Mouse (Mus musculus) neural tube, embryonic 11.5 days (tissue): ENCODE measurements around the gene Manbal. TPM values are rescaled to one million over a fixed set of nuclear protein-coding genes. Genes with fewer than 3 reads are reported as not detected.
A peak's percentile ranks its signal among the peaks of the same experiment; 100 is the strongest.

Experiments
- ATAC-seq: fragments of 200-750 bp; cut with Nextera tagmentation; 2 replicates; pipeline ENCODE4 v1.8.0; 2017; ENCODE audit warnings: moderate number of reproducible peaks, mild to moderate bottlenecking, moderate TSS enrichment, moderate library complexity; ENCODE audit not compliant: insufficient read depth, low FRiP score, low TSS enrichment
- DNase-seq: peaks from one replicate; pipeline ENCODE4 v3.0.0-alpha.2; 2015; ENCODE audit warnings: low spot score
- H3K27ac ChIP-seq: fragments of 300-500 bp; sonication (generic); 2 replicates; pipeline ENCODE4 v1.5.1; 2014; ENCODE audit warnings: low read depth, mild to moderate bottlenecking, low read length
- H3K27me3 ChIP-seq: fragments of 300-500 bp; sonication (generic); 2 replicates; pipeline ENCODE4 v1.6.1; 2014; ENCODE audit warnings: mild to moderate bottlenecking, low read length, mixed read lengths; ENCODE audit not compliant: control insufficient read depth, insufficient read depth
- H3K36me3 ChIP-seq: fragments of 300-500 bp; sonication (generic); 2 replicates; pipeline ENCODE4 v1.6.1; 2014; ENCODE audit warnings: mild to moderate bottlenecking, low read length, moderate library complexity, mixed read lengths; ENCODE audit not compliant: control insufficient read depth, insufficient read depth
- H3K4me1 ChIP-seq: fragments of 300-500 bp; sonication (generic); 2 replicates; pipeline ENCODE4 v1.6.1; 2014; ENCODE audit warnings: low read length, mixed read lengths; ENCODE audit not compliant: control insufficient read depth, insufficient read depth
- H3K4me2 ChIP-seq: fragments of 300-500 bp; sonication (generic); 2 replicates; pipeline ENCODE4 v1.6.1; 2014; ENCODE audit warnings: low read depth, mild to moderate bottlenecking, moderate library complexity
- H3K4me3 ChIP-seq: fragments of 300-500 bp; sonication (generic); 2 replicates; pipeline ENCODE4 v1.5.1; 2014; ENCODE audit warnings: low read depth, low read length
- H3K9ac ChIP-seq: fragments of 300-500 bp; sonication (generic); 2 replicates; pipeline ENCODE4 v1.6.1; 2014; ENCODE audit warnings: mild to moderate bottlenecking, low read length
- H3K9me3 ChIP-seq: fragments of 300-500 bp; sonication (generic); 2 replicates; pipeline ENCODE4 v1.6.1; 2016; ENCODE audit warnings: low read length; ENCODE audit not compliant: control insufficient read depth
- WGBS: fragments of 180-500 bp; shearing (Covaris S2); extraction: QIAGEN DNeasy Blood & Tissue Kit; methylation state at CpG from one replicate; pipeline ENCODE4 v1.1.7; 2014; 5-methylcytosine and 5-hydroxymethylcytosine counted together
- polyA plus RNA-seq: library from polyadenylated mRNA; unstranded; fragments of >200 nt; fragmentation: Nextera tagmentation; extraction: Ambion mirVana; gene quantifications from 2 replicates; pipeline ENCODE4 v1.2.1, GENCODE M21; 2014

Manbal gene
- polyA plus RNA-seq, 1 experiment from 2014 or later: 34.9 TPM

- H3K9me3 ChIP-seq: no peaks in the 10 kb centered on the region
Measured at GRCm38 (mm10) chr2:157428351-157429139, 61.2 kb downstream of the Manbal start.

GRCm38 (mm10) chr2:157429735-157430134 lies 62.3 kb downstream of the Manbal start:
- Histone ChIP-seq H3K4me2 (no peak overlapping the region), H3K9ac (no peak overlapping the region), H3K9me3 (no peaks in the 10 kb centered on the region), H3K27me3 (no peaks in the 10 kb centered on the region), H3K4me3 (no peak overlapping the region), H3K36me3 (peaks cover 4% of the 10 kb centered on the region; the same call in 1 of the 2 replicates), H3K27ac (no peak overlapping the region), H3K4me1 (peaks cover 18% of the 10 kb centered on the region)
- 80% methylated on average over 7 of the region's 7 CpGs for WGBS
- DNase-seq (no peak), ATAC-seq (no peak)

More at GRCm38 (mm10) chr2:157428351-157429139, 61.2 kb downstream of the Manbal start:
- Histone ChIP-seq H3K27me3 (no peaks in the 10 kb centered on the region), H3K4me2 (no peak overlapping the region), H3K4me1 (peaks cover 19% of the 10 kb centered on the region), H3K36me3 (peaks cover 4% of the 10 kb centered on the region; the same call in 1 of the 2 replicates), H3K27ac (no peak overlapping the region), H3K9ac (no peak overlapping the region), H3K4me3 (no peak overlapping the region)
- 89% methylated on average over 13 of the region's 13 CpGs for WGBS
- ATAC-seq: no peak
- no peak for DNase-seq

- H3K4me1 ChIP-seq: peaks cover 15% of the 10 kb centered on the region
- no peak overlapping the region for H3K4me3 ChIP-seq
- no peak for DNase-seq
- H3K9me3 ChIP-seq: no peaks in the 10 kb centered on the region
- no peak overlapping the region for H3K4me2 ChIP-seq
- no peak overlapping the region for H3K27ac ChIP-seq
- no peak overlapping the region for H3K9ac ChIP-seq
- WGBS: 65% methylated on average over 4 of the region's 4 CpGs
- ATAC-seq: no peak
- H3K36me3 ChIP-seq: peaks cover 4% of the 10 kb centered on the region; the same call in 1 of the 2 replicates
- no peaks in the 10 kb centered on the region for H3K27me3 ChIP-seq
Measured at GRCm38 (mm10) chr2:157430667-157431429, 63.5 kb downstream of the Manbal start.

GRCm38 (mm10) chr2:157431912-157432311 lies 64.5 kb downstream of the Manbal start:
- no peak for DNase-seq
- H3K4me2 ChIP-seq: no peak overlapping the region
- no peak for ATAC-seq
- peaks cover 15% of the 10 kb centered on the region for H3K4me1 ChIP-seq
- no peak overlapping the region for H3K9ac ChIP-seq
- WGBS: 83% methylated on average over 5 of the region's 5 CpGs
- no peak overlapping the region for H3K4me3 ChIP-seq
- H3K27me3 ChIP-seq: no peaks in the 10 kb centered on the region
- peak overlapping the region; percentile 17; the same call in 1 of the 2 replicates for H3K27ac ChIP-seq
- peaks cover 4% of the 10 kb centered on the region; the same call in 1 of the 2 replicates for H3K36me3 ChIP-seq
- no peaks in the 10 kb centered on the region for H3K9me3 ChIP-seq

GRCm38 (mm10) chr2:157432476-157432875 lies 65.1 kb downstream of the Manbal start:
- H3K4me2 ChIP-seq: no peak overlapping the region
- H3K9ac ChIP-seq: peak overlapping the region; percentile 5; the same call in 1 of the 2 replicates
- WGBS: 82% methylated on average over 9 of the region's 9 CpGs
- ATAC-seq (no peak), DNase-seq (no peak)
- H3K9me3 ChIP-seq: no peaks in the 10 kb centered on the region
- no peaks in the 10 kb centered on the region for H3K27me3 ChIP-seq
- peaks cover 15% of the 10 kb centered on the region for H3K4me1 ChIP-seq
- H3K4me3 ChIP-seq: no peak overlapping the region
- peaks cover 4% of the 10 kb centered on the region; the same call in 1 of the 2 replicates for H3K36me3 ChIP-seq
- peak overlapping the region; percentile 17; the same call in 1 of the 2 replicates for H3K27ac ChIP-seq

- peaks cover 4% of the 10 kb centered on the region; the same call in 1 of the 2 replicates for H3K36me3 ChIP-seq
- no peak overlapping the region for H3K9ac ChIP-seq
- H3K27ac ChIP-seq: peak overlapping the region; percentile 24; the same call in 1 of the 2 replicates
- 46% methylated on average over 9 of the region's 9 CpGs for WGBS
- H3K4me2 ChIP-seq: no peak overlapping the region
- ATAC-seq: no peak
- H3K4me1 ChIP-seq: peaks cover 15% of the 10 kb centered on the region
- no peaks in the 10 kb centered on the region for H3K9me3 ChIP-seq
- no peak for DNase-seq
- H3K27me3 ChIP-seq: no peaks in the 10 kb centered on the region
- H3K4me3 ChIP-seq: no peak overlapping the region
Measured at GRCm38 (mm10) chr2:157434041-157434440, 66.6 kb downstream of the Manbal start.

GRCm38 (mm10) chr2:157434497-157434896 lies 67.1 kb downstream of the Manbal start:
- no peaks in the 10 kb centered on the region for H3K9me3 ChIP-seq
- no peaks in the 10 kb centered on the region for H3K27me3 ChIP-seq
- peaks cover 4% of the 10 kb centered on the region; the same call in 1 of the 2 replicates for H3K36me3 ChIP-seq
- DNase-seq (no peak), ATAC-seq (no peak)
- no peak overlapping the region for H3K9ac ChIP-seq
- H3K27ac ChIP-seq: peak overlapping the region; percentile 24; the same call in 1 of the 2 replicates
- 36% methylated on average over 6 of the region's 6 CpGs for WGBS
- H3K4me2 ChIP-seq: no peak overlapping the region
- peaks cover 15% of the 10 kb centered on the region for H3K4me1 ChIP-seq
- H3K4me3 ChIP-seq: no peak overlapping the region

GRCm38 (mm10) chr2:157436496-157436895 lies 69.1 kb downstream of the Manbal start:
- DNase-seq: no peak
- Histone ChIP-seq H3K4me1 (peaks cover 14% of the 10 kb centered on the region), H3K27me3 (no peaks in the 10 kb centered on the region), H3K9me3 (no peaks in the 10 kb centered on the region), H3K4me2 (no peak overlapping the region), H3K27ac (no peak overlapping the region), H3K4me3 (no peak overlapping the region), H3K36me3 (peaks cover 5% of the 10 kb centered on the region), H3K9ac (no peak overlapping the region)
- ATAC-seq: no peak
- WGBS: 88% methylated on average over 11 of the region's 11 CpGs
